Mouse (Mus musculus): ENCODE measurements at regions not wholly inside any gene's neighbourhood (a gene's known extent, or its start where the extent isn't known, plus 50 kb on each side); places are given as distances from the start of the nearest gene placed in this dataset.
A peak's percentile ranks its signal among the peaks of the same experiment; 100 is the strongest.

DNA sequence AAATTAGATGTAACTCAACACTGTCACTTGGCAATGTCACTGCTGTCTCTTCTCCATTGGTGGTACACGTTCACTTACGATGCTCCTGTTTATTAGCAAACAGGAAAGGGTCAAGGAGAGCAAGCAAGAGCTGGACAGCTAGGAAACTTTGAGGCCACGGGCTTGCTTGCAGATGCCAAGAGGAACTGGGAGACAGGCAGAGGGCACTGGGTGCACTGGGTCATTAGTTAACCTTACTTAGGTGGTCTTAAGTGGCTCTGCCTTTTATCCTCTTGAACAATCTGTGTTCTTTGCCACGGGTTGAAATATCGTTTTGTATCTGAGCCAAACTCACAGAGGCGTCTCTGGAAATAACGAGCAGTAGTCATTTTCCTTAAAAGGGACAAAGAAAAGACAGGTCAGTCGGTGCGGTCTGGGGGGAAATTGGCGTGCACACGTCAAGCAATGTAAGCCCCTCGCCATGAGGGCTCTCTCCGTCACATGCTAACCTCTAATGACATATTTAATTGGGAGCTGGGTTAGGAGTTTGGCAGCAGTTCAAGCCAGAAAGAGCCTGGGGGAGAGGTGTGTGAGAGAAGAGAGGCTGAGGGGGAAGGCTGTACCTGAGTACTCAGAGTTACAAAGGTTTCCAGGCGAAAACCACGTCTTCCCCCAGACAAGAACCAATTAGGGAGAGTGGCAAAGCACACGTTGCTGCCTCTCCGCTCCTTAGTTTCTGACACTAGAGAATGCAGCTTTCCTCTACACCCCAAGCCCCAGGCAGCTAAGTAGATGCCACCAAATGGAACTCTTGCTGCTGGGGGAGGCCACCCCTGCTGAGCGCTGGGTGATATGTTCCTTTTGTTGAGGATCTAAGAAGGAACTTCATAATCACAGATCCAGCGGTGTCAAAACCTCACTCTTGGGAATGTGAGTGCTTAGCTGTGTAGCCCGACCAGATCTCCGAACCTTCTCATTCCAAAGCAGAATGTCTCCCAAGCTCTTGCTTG is 140.0 kb upstream of the Tut7 start:
- no peak for DNase-seq

GRCm38 (mm10) chr13:59956441-59956840 is 133.5 kb upstream of the Tut7 start:
- no peak for DNase-seq

DNA sequence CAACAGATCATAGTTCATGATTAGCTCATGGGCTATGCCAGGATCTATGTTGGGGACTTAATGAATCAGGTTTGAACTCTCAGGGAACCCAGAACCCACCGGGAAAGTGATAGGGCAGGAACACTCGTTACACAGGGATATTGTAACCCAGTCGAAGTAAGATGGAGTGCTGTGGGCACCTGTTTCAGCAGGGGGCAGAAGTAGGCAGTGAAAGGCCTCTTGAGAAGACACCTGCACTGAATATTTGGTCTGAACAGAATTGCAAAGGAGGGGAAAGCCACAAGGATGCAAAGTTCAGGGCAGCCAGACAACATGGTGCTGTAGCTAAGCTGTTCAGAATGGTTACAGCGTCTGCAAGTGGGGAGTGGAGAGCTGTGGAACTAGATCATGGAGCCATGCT is 129.9 kb upstream of the Tut7 start:
- DNase-seq = no peak

GRCm38 (mm10) chr13:59952116-59952515 is 129.2 kb upstream of the Tut7 start:
- DNase-seq = no peak

DNA sequence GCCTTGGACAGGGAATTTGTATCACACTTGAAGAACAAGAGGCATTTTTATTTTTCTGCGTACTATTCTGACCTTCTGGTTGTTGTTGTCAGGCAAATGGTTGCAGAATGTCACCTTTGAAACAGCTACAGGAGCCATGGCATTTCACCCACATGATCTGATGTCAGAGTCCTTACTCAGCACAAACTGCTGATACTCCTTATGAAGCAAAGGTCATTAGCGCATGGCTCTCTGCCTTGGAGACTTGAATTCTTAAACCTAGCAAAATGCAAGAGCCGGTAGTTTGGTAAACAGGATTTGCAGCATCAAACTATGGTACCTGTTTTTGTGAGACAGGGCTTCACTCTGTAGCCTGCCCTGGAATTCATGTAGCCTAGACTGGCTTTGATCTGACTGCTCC is 127.3 kb upstream of the Tut7 start:
- no peak for DNase-seq

GRCm38 (mm10) chr13:59949471-59949870 is 126.5 kb upstream of the Tut7 start:
- no peak for DNase-seq

DNA sequence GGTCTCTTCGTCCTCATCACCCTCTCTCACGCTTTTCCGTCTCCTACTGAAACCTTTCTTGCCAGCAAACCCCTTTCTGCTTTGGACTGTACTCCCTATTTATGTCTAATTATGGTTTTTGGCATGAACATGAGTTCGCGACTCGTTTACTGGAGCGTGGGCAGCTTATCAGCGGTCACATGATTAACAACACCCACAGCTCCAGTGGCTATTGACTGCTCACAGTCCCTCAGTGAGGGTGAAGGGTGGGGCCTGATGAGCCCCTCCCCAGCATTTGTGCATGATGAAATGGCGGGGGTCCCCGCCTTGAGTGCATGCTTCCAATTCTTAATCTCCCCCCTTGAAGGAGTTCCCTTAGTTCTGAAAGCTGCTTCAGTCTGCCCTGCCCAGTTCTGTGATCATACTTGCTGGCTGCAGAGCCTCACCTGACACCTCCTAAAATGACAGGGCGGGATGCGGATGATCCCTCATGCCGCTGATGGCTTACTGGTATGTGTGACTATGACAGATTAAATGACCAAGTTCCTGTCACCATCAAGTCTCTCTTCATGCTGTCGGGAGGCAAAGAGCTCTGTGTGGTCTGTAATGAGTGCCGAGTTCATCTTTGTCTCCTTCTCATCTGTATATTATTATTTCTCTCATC is 125.7 kb upstream of the Tut7 start:
- DNase-seq = no peak

GRCm38 (mm10) chr13:59947461-59947860 is 124.5 kb upstream of the Tut7 start:
- DNase-seq = no peak

GRCm38 (mm10) chr13:59946509-59946908 is 123.6 kb upstream of the Tut7 start:
- DNase-seq = no peak

GRCm38 (mm10) chr13:59945631-59946030 is 122.7 kb upstream of the Tut7 start:
- DNase-seq = no peak

GRCm38 (mm10) chr13:59943602-59944140 is 120.7 kb upstream of the Tut7 start:
- no peak for DNase-seq

DNA sequence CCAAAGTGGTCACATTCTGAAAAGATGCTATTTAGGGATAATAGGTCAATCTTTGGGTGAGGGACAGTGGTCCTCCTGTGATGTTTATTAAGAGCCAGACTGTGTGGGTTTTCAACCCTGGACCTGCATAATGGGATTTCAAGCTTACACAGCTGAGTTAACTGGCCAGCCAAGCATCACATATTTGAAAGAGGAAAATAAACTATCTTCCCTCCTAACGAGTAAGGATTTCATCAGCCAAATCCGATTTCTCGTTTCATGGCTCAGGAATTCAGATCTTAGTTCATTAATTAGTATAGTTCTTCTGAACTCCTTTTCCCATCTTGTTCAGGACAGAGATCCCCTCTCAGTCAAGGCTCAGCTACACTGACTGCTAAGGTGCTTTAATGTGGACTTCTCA is 120.1 kb upstream of the Tut7 start:
- no peak for DNase-seq

DNA sequence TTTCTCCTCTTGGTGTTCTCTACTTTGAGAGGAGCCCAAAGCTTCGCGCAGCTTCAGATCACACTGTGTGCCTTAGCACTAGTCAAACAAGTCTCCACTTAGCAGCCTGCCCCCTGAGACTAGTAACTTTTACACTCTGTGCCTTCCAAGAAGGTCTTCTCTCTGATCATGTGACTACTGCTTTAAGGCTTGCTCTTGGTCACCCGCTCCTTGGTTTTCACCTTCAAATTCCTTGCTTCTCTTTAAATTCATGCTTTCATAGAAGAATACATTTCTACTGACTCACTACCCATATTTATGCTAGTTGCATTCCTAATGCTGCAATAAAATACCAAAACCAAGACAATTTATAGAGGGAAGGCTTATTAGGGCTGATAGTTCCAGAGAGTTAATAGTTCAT is 118.6 kb upstream of the Tut7 start:
- DNase-seq = no peak

- no peak for DNase-seq
These were observed 117.7 kb upstream of the Tut7 start for GRCm38 (mm10) chr13:59940414-59941205.

- no peak for DNase-seq
These were observed 116.9 kb upstream of the Tut7 start for GRCm38 (mm10) chr13:59939886-59940285.

DNA sequence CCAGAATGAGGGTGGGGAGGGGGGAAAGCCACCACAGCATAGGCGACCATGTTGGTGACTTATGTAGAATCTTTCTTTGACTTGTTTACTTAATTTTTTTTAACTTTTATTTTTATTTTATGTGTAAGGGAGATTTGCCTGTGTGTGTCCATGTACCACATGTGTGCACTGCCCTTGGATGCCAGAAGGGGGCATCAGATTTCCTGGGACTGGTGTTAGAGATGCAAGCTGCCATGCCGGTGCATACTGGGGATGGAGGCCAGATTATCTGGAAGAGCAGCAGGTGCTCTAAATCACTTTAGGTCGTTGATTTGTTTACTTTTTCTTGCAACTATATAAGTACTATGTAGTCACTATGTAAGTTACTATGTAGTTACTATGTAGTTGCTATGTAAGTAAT is 114.2 kb upstream of the Tut7 start:
- DNase-seq = no peak

GRCm38 (mm10) chr13:59934556-59934955 is 111.6 kb upstream of the Tut7 start:
- no peak for DNase-seq

- no peak for DNase-seq
These were observed 111.1 kb upstream of the Tut7 start for GRCm38 (mm10) chr13:59934093-59934492.

DNA sequence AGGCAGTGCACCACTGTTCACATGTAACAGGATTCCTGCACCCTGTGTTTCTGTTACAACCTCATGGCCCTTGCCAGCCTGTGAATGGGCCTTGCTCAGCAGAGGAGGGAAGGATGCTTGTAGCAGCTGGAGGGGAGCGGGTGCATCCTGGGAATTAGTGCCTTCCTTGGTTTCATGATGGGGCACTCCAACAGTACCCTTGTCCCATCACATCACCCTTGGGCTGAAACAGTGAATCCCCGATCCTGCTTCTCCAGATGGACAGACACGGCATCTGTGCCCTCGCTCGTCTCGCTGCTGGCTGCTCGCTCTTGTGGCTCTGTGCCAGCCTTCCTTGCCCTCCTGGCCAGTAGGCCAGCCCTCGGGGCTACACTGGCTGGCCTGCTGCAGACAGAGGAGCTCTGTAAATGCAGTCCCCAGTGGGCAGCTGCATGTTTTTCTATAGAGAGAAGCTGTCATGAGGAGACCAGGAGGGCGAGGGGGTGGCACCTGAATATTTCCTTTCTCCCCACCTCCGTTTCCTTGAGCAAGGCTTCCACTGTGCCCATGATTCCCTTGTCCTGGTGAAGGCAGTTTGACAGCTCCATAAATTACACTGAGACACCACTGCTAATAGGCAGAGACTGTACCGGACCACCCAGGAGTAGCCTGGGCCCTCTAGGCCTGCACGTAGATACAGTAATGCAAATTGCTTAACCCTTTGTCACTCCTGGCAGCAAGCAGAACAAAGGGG is 104.6 kb upstream of the Tut7 start:
- DNase-seq = peak; percentile 73

- no peak for DNase-seq
These were observed 103.0 kb upstream of the Tut7 start for GRCm38 (mm10) chr13:59925845-59926481.

DNA sequence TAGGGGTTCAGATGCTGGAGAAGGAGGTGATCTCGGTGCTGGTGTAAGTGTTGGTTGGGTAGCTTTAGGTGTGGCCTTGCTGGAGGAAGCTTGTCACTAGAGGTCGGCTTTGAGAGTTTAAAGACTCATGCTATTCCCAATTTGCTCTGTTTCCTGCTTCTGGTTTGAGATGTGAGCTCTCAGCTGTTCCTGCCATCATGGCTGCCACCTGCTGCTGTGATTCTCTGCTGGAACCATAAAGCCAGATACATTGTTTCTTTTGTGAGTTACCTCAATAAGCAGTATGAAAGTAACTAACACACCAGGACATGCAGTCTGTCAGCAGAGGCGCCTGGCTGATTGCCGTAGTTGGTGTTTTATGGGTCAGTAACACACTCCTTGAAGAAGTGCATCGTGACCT is 94.2 kb upstream of the Tut7 start:
- DNase-seq = no peak

Data from gastrocnemius, postnatal 10 days (tissue).